Comparison of ENCODE assay signal across 9 mouse cellular contexts in genomic region chr11:57827915-57828545, GRCm38 (mm10). TPM values are rescaled to one million over a fixed set of nuclear protein-coding genes. Genes with fewer than 3 reads are reported as not detected.
DNase-seq lines count a peak whose midpoint lies in the region; ATAC-seq and TF ChIP-seq lines count a peak whose summit lies in the region.
"Had no signal": no experiment of that assay in that cellular context is flagged by ENCODE, and none has a peak within 500 bp of the region (broad histone marks: within the 10 kb centered on the region; RNA-seq: fewer than 3 reads in every experiment).

No protein-coding gene starts in this region.

- peaks cover 10% of the 10 kb centered on the region; the same call in 1 of the 2 replicates for H3K27me3 ChIP-seq in cerebellum, adult 2 months (ENCODE audit: control insufficient read depth, insufficient read depth, low read length)
- H3K27me3 ChIP-seq in heart, embryonic 13.5 days (replicated peaks): peaks cover 83% of the 10 kb centered on the region
- H3K27me3 ChIP-seq in limb, embryonic 11.5 days (ENCODE audit: control insufficient read depth, insufficient read depth, low read length): peaks cover 61% of the 10 kb centered on the region
- peaks cover 84% of the 10 kb centered on the region for H3K27me3 ChIP-seq in neural tube, embryonic 15.5 days (replicated peaks)

- no peak for TF ChIP-seq CTCF in cerebellum, adult 2 months (IDR thresholded peaks at IDR 0.05; ENCODE audit: borderline replicate concordance, insufficient read depth, low read depth, low read length)

- no peak for TF ChIP-seq POLR2A in cerebellum, adult 2 months (IDR thresholded peaks at IDR 0.05; ENCODE audit: borderline replicate concordance, insufficient read depth, low read length)

- H3K9ac ChIP-seq in heart, embryonic 13.5 days: peak overlapping the region; percentile 83
- peak overlapping the region; percentile 40; the same call in 1 of the 2 replicates for H3K9ac ChIP-seq in limb, embryonic 11.5 days (ENCODE audit: low read length)
- H3K9ac ChIP-seq in neural tube, embryonic 15.5 days (replicated peaks): 0 out of 2 replicates have a peak overlapping the region, but pooled peaks have one; percentile 1

- no peak for ATAC-seq in heart, embryonic 13.5 days (ENCODE audit: extremely low read depth, insufficient number of reproducible peaks, low FRiP score, low TSS enrichment)
- ATAC-seq in limb, embryonic 11.5 days (ENCODE audit: insufficient number of reproducible peaks, low FRiP score, low TSS enrichment, low read depth): no peak
- ATAC-seq in neural tube, embryonic 15.5 days (ENCODE audit: low FRiP score): no peak
- no peak for ATAC-seq in monocyte, adult 5-6 weeks (replicated peaks; ENCODE audit: insufficient number of reproducible peaks, low FRiP score, low TSS enrichment, poor library complexity, severe bottlenecking)

- peak overlapping the region; percentile 76 for H3K4me2 ChIP-seq in heart, embryonic 13.5 days
- H3K4me2 ChIP-seq in limb, embryonic 11.5 days (ENCODE audit: low read depth, severe bottlenecking): peak overlapping the region; percentile 58
- peak overlapping the region; percentile 52 for H3K4me2 ChIP-seq in neural tube, embryonic 15.5 days

- no peak overlapping the region for H3K27ac ChIP-seq in cerebellum, adult 2 months (ENCODE audit: insufficient read depth, low read length)
- H3K27ac ChIP-seq in heart, embryonic 13.5 days (replicated peaks): peak overlapping the region; percentile 53
- no peak overlapping the region for H3K27ac ChIP-seq in limb, embryonic 11.5 days (replicated peaks; ENCODE audit: low read depth, low read length)
- no peak overlapping the region for H3K27ac ChIP-seq in neural tube, embryonic 15.5 days (replicated peaks)

- peak in 1 of 2 experiments; percentile 21 for DNase-seq in cerebellum, adult 2 months
- no peak for DNase-seq in cerebellum, adult 18-20 months
- DNase-seq in ES-CJ7 (ENCODE audit: low read depth, low spot score): peak; percentile 48
- DNase-seq in limb, embryonic 11.5 days (ENCODE audit: low spot score): peak; percentile 80
- DNase-seq in frontal cortex, postnatal 10 days (ENCODE audit: low spot score in 2 of 2): no peak

- no peaks in the 10 kb centered on the region for H3K36me3 ChIP-seq in heart, embryonic 13.5 days
- no peaks in the 10 kb centered on the region for H3K36me3 ChIP-seq in limb, embryonic 11.5 days (ENCODE audit: control insufficient read depth, insufficient read depth, low read length)
- H3K36me3 ChIP-seq in neural tube, embryonic 15.5 days: no peaks in the 10 kb centered on the region

- H3K9me3 ChIP-seq in heart, embryonic 13.5 days: no peaks in the 10 kb centered on the region
- H3K9me3 ChIP-seq in limb, embryonic 11.5 days (ENCODE audit: control insufficient read depth, low read length): no peaks in the 10 kb centered on the region
- no peaks in the 10 kb centered on the region for H3K9me3 ChIP-seq in neural tube, embryonic 15.5 days (replicated peaks)

- peak overlapping the region; percentile 4 for H3K4me3 ChIP-seq in cerebellum, adult 2 months (replicated peaks; ENCODE audit: insufficient read depth, low read depth, low read length)
- peak overlapping the region; percentile 53 for H3K4me3 ChIP-seq in heart, embryonic 13.5 days
- H3K4me3 ChIP-seq in limb, embryonic 11.5 days (ENCODE audit: low read depth, low read length): peak overlapping the region; percentile 28
- peak overlapping the region; percentile 15; the same call in 1 of the 2 replicates for H3K4me3 ChIP-seq in neural tube, embryonic 15.5 days (replicated peaks)

- H3K4me1 ChIP-seq in cerebellum, adult 2 months (ENCODE audit: control insufficient read depth, insufficient read depth, low read length): no peaks in the 10 kb centered on the region; the same call in 1 of the 2 replicates
- H3K4me1 ChIP-seq in heart, embryonic 13.5 days: peaks cover 39% of the 10 kb centered on the region
- H3K4me1 ChIP-seq in limb, embryonic 11.5 days (ENCODE audit: control insufficient read depth, insufficient read depth, low read length): peaks cover 29% of the 10 kb centered on the region
- H3K4me1 ChIP-seq in neural tube, embryonic 15.5 days: peaks cover 21% of the 10 kb centered on the region

- WGBS in cerebellum, adult 2 months: 2% methylated on average over 33 of the region's 33 CpGs
- 1% methylated on average over 33 of the region's 33 CpGs for WGBS in heart, embryonic 13.5 days
- under 1% methylated on average over 33 of the region's 33 CpGs for WGBS in limb, embryonic 11.5 days
- under 1% methylated on average over 33 of the region's 33 CpGs for WGBS in neural tube, embryonic 15.5 days

RNA-seq across cellular contexts. Expression of gene Hand1, which starts 4.6 kb away (rescaled TPM):
- polyA plus RNA-seq in cerebellum, adult 2 months (2012; rRNA removed): not detected in 2 replicates
- polyA plus RNA-seq in heart, embryonic 13.5 days (2015; fragmentation: Nextera tagmentation; extraction: Ambion mirVana): 19.7 and 24.3 TPM in 2 replicates
- 2.6 and 3.0 TPM in 2 replicates for polyA plus RNA-seq in limb, embryonic 11.5 days (2014; fragmentation: Nextera tagmentation; extraction: Ambion mirVana)
- polyA plus RNA-seq in neural tube, embryonic 15.5 days (2015; fragmentation: Nextera tagmentation; extraction: Ambion mirVana): 4.2 TPM in 1 of 2 replicates, not detected in the other
- total RNA-seq in monocyte, adult 5-6 weeks (2017): not detected in 3 replicates
- polyA plus RNA-seq: C2C12 had no signal

RNA-seq across cellular contexts. Expression of gene Sap30l, which starts 26.6 kb away (rescaled TPM):
- polyA plus RNA-seq in cerebellum, adult 2 months (2012; rRNA removed): 39.7 and 42.6 TPM in 2 replicates
- 6.9 and 7.1 TPM in 2 replicates for polyA plus RNA-seq in heart, embryonic 13.5 days (2015; fragmentation: Nextera tagmentation; extraction: Ambion mirVana)
- 14.1 and 15.2 TPM in 2 replicates for polyA plus RNA-seq in limb, embryonic 11.5 days (2014; fragmentation: Nextera tagmentation; extraction: Ambion mirVana)
- 9.7 and 12.4 TPM in 2 replicates for polyA plus RNA-seq in neural tube, embryonic 15.5 days (2015; fragmentation: Nextera tagmentation; extraction: Ambion mirVana)
- total RNA-seq in monocyte, adult 5-6 weeks (2017): 24.3 to 39.7 TPM (median 38.7 TPM) in 3 replicates

Comparison
In these comparisons a context has a peak if more than half of its experiments do, and no peak if none do; other contexts are left out.
1. DNase-seq: peak in ES-CJ7 (single experiment) and limb, embryonic 11.5 days (single experiment); none in cerebellum, adult 18-20 months (0 of 2) and frontal cortex, postnatal 10 days (0 of 2).
2. H3K9ac ChIP-seq: peak in every context shown above with its lines; median percentile 83 in heart, embryonic 13.5 days; 40 in limb, embryonic 11.5 days; 1 in neural tube, embryonic 15.5 days.
3. Peak in every context shown above with its lines, with median percentiles within 50 percentile points of each other: H3K4me3 ChIP-seq and H3K4me2 ChIP-seq.